Mouse (Mus musculus): ENCODE results near the gene BC025920.

The BC025920 gene

GRCm38 (mm10) chr10:81605974-81606751 lies at the start of gene BC025920:
Gene BC025920 (plus strand): TSS chr10:81606270.
- DNase-seq (ENCODE audit: low spot score): peak; percentile 81

- no peak for DNase-seq (ENCODE audit: low spot score)
Measured at GRCm38 (mm10) chr10:81556282-81556681, 49.8 kb upstream of the BC025920 start.

- no peak for DNase-seq (ENCODE audit: low spot score)
Measured at GRCm38 (mm10) chr10:81557491-81557890, 48.6 kb upstream of the BC025920 start.

- DNase-seq (ENCODE audit: low spot score): no peak
Measured at GRCm38 (mm10) chr10:81559163-81559626, 46.9 kb upstream of the BC025920 start, which contains the start of gene Aes. Gene Aes (plus strand): TSS chr10:81559488.

GRCm38 (mm10) chr10:81559627-81560539 lies 46.2 kb upstream of the BC025920 start:
- DNase-seq (ENCODE audit: low spot score): no peak

GRCm38 (mm10) chr10:81560719-81561459 lies 45.2 kb upstream of the BC025920 start:
- no peak for DNase-seq (ENCODE audit: low spot score)

- DNase-seq (ENCODE audit: low spot score): no peak
Measured at GRCm38 (mm10) chr10:81562411-81562810, 43.7 kb upstream of the BC025920 start.

- no peak for DNase-seq (ENCODE audit: low spot score)
Measured at GRCm38 (mm10) chr10:81563481-81563880, 42.6 kb upstream of the BC025920 start.

GRCm38 (mm10) chr10:81564216-81564615 lies 41.9 kb upstream of the BC025920 start:
- no peak for DNase-seq (ENCODE audit: low spot score)

GRCm38 (mm10) chr10:81564734-81565133 lies 41.3 kb upstream of the BC025920 start:
- DNase-seq (ENCODE audit: low spot score): no peak

- DNase-seq (ENCODE audit: low spot score): no peak
Measured at GRCm38 (mm10) chr10:81565257-81566228, 40.5 kb upstream of the BC025920 start.

- no peak for DNase-seq (ENCODE audit: low spot score)
Measured at GRCm38 (mm10) chr10:81568381-81569191, 37.5 kb upstream of the BC025920 start.

- no peak for DNase-seq (ENCODE audit: low spot score)
Measured at GRCm38 (mm10) chr10:81569507-81570237, 36.4 kb upstream of the BC025920 start.

- no peak for DNase-seq (ENCODE audit: low spot score)
Measured at GRCm38 (mm10) chr10:81570238-81570800, 35.8 kb upstream of the BC025920 start.

- DNase-seq (ENCODE audit: low spot score): peak; percentile 73
Measured at GRCm38 (mm10) chr10:81570831-81571500, 35.1 kb upstream of the BC025920 start.

GRCm38 (mm10) chr10:81571501-81571876 lies 34.6 kb upstream of the BC025920 start:
- DNase-seq (ENCODE audit: low spot score): peak; percentile 96

- no peak for DNase-seq (ENCODE audit: low spot score)
Measured at GRCm38 (mm10) chr10:81572133-81572671, 33.9 kb upstream of the BC025920 start.

GRCm38 (mm10) chr10:81572975-81573374 lies 33.1 kb upstream of the BC025920 start:
- DNase-seq (ENCODE audit: low spot score): no peak

All from urinary bladder, postnatal 10 days (tissue).